Mouse (Mus musculus): ENCODE measurements around the gene Dhx16. TPM values are rescaled to one million over a fixed set of nuclear protein-coding genes. Genes with fewer than 3 reads are reported as not detected.

The Dhx16 gene
- polyA plus RNA-seq (2014; fragmentation: Nextera tagmentation; extraction: Ambion mirVana): 23.8 and 25.9 TPM in 2 replicates

GRCm38 (mm10) chr17:35879245-35880057 is at the start of gene Dhx16:
TSS of gene Dhx16 (plus strand) at chr17:35879819.
- 6% methylated on average over 66 of the region's 66 CpGs for WGBS (ENCODE audit: insufficient replicate concordance)
- Histone ChIP-seq H3K9ac (ENCODE audit: low read depth, low read length) (peak within 1 kb of the TSS; percentile 77), H3K4me3 (ENCODE audit: low read depth, low read length) (peak within 1 kb of the TSS; percentile 90), H3K27ac (ENCODE audit: low read depth, low read length) (peak within 1 kb of the TSS; percentile 54; the same call in 1 of the 2 replicates), H3K27me3 (ENCODE audit: control insufficient read depth, insufficient read depth, low read length) (no peaks in the 10 kb centered on the region), H3K4me1 (ENCODE audit: control insufficient read depth, insufficient read depth, low read length) (peaks cover 5% of the 10 kb centered on the region; the same call in 1 of the 2 replicates), H3K4me2 (peak within 1 kb of the TSS; percentile 67), H3K36me3 (ENCODE audit: control insufficient read depth, insufficient read depth, low read length) (peaks cover 31% of the 10 kb centered on the region), H3K9me3 (replicated peaks; ENCODE audit: control insufficient read depth, low read length) (no peaks in the 10 kb centered on the region)
- peak; percentile 89 for ATAC-seq (replicated peaks; ENCODE audit: insufficient number of reproducible peaks, low FRiP score, low TSS enrichment)

GRCm38 (mm10) chr17:35832400-35833238 is 47.0 kb upstream of the Dhx16 start:
- 62% methylated on average over 8 of the region's 8 CpGs for WGBS (ENCODE audit: insufficient replicate concordance)
- ATAC-seq (replicated peaks; ENCODE audit: insufficient number of reproducible peaks, low FRiP score, low TSS enrichment): no peak
- H3K27me3 ChIP-seq (ENCODE audit: control insufficient read depth, insufficient read depth, low read length): no peaks in the 10 kb centered on the region
- H3K4me2 ChIP-seq: no peak overlapping the region
- no peaks in the 10 kb centered on the region for H3K9me3 ChIP-seq (replicated peaks; ENCODE audit: control insufficient read depth, low read length)
- H3K36me3 ChIP-seq (ENCODE audit: control insufficient read depth, insufficient read depth, low read length): peaks cover 48% of the 10 kb centered on the region
- H3K4me3 ChIP-seq (ENCODE audit: low read depth, low read length): no peak overlapping the region
- H3K9ac ChIP-seq (ENCODE audit: low read depth, low read length): no peak overlapping the region
- peaks cover 15% of the 10 kb centered on the region for H3K4me1 ChIP-seq (ENCODE audit: control insufficient read depth, insufficient read depth, low read length)
- H3K27ac ChIP-seq (ENCODE audit: low read depth, low read length): no peak overlapping the region

GRCm38 (mm10) chr17:35833239-35833751 is 46.3 kb upstream of the Dhx16 start:
- ATAC-seq (replicated peaks; ENCODE audit: insufficient number of reproducible peaks, low FRiP score, low TSS enrichment): no peak
- 23% methylated on average over 5 of the region's 5 CpGs for WGBS (ENCODE audit: insufficient replicate concordance)
- Histone ChIP-seq H3K36me3 (ENCODE audit: control insufficient read depth, insufficient read depth, low read length) (peaks cover 41% of the 10 kb centered on the region), H3K9ac (ENCODE audit: low read depth, low read length) (no peak overlapping the region), H3K4me1 (ENCODE audit: control insufficient read depth, insufficient read depth, low read length) (peaks cover 15% of the 10 kb centered on the region), H3K4me3 (ENCODE audit: low read depth, low read length) (no peak overlapping the region), H3K4me2 (no peak overlapping the region), H3K27ac (ENCODE audit: low read depth, low read length) (no peak overlapping the region), H3K9me3 (replicated peaks; ENCODE audit: control insufficient read depth, low read length) (no peaks in the 10 kb centered on the region), H3K27me3 (ENCODE audit: control insufficient read depth, insufficient read depth, low read length) (no peaks in the 10 kb centered on the region)

DNA sequence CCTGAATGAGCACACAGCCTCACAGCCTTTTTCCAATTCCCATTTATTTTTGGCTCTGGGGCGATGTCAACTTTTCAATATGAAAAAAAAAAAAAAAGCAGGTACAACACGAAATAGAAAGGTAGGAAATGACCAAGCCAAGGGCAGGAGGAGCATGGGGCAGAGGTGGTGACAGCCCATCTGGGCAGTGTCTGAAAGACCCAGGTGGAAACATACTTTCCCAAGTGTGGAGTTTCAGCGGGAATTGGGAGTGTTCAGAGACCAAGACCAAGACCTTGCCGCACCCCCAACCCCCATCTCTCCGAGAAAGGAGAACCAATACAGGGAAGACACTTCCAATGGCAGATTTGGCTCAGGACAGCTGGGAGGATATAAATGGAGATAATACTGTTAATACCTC is 45.7 kb upstream of the Dhx16 start:
- Histone ChIP-seq H3K36me3 (ENCODE audit: control insufficient read depth, insufficient read depth, low read length) (peaks cover 41% of the 10 kb centered on the region), H3K9ac (ENCODE audit: low read depth, low read length) (no peak overlapping the region), H3K9me3 (replicated peaks; ENCODE audit: control insufficient read depth, low read length) (no peaks in the 10 kb centered on the region), H3K27me3 (ENCODE audit: control insufficient read depth, insufficient read depth, low read length) (no peaks in the 10 kb centered on the region), H3K4me3 (ENCODE audit: low read depth, low read length) (no peak overlapping the region), H3K4me1 (ENCODE audit: control insufficient read depth, insufficient read depth, low read length) (peaks cover 15% of the 10 kb centered on the region), H3K4me2 (no peak overlapping the region; the same call in 1 of the 2 replicates), H3K27ac (ENCODE audit: low read depth, low read length) (no peak overlapping the region)
- no peak for ATAC-seq (replicated peaks; ENCODE audit: insufficient number of reproducible peaks, low FRiP score, low TSS enrichment)
- WGBS (ENCODE audit: insufficient replicate concordance): 59% methylated on average over 5 of the region's 5 CpGs

GRCm38 (mm10) chr17:35834696-35835422 is 44.8 kb upstream of the Dhx16 start:
- H3K27ac ChIP-seq (ENCODE audit: low read depth, low read length): peak overlapping the region; percentile 41
- no peaks in the 10 kb centered on the region for H3K9me3 ChIP-seq (replicated peaks; ENCODE audit: control insufficient read depth, low read length)
- WGBS (ENCODE audit: insufficient replicate concordance): 80% methylated on average over 26 of the region's 26 CpGs
- H3K36me3 ChIP-seq (ENCODE audit: control insufficient read depth, insufficient read depth, low read length): peaks cover 41% of the 10 kb centered on the region
- H3K9ac ChIP-seq (ENCODE audit: low read depth, low read length): peak overlapping the region; percentile 46
- peaks cover 19% of the 10 kb centered on the region for H3K4me1 ChIP-seq (ENCODE audit: control insufficient read depth, insufficient read depth, low read length)
- peak overlapping the region; percentile 75 for H3K4me2 ChIP-seq
- no peaks in the 10 kb centered on the region for H3K27me3 ChIP-seq (ENCODE audit: control insufficient read depth, insufficient read depth, low read length)
- peak overlapping the region; percentile 90 for H3K4me3 ChIP-seq (ENCODE audit: low read depth, low read length)
- ATAC-seq (replicated peaks; ENCODE audit: insufficient number of reproducible peaks, low FRiP score, low TSS enrichment): no peak

- peaks cover 41% of the 10 kb centered on the region for H3K36me3 ChIP-seq (ENCODE audit: control insufficient read depth, insufficient read depth, low read length)
- WGBS (ENCODE audit: insufficient replicate concordance): 83% methylated on average over 26 of the region's 26 CpGs
These were observed 44.0 kb upstream of the Dhx16 start for GRCm38 (mm10) chr17:35835424-35836140.

GRCm38 (mm10) chr17:35836178-35836965 is 43.2 kb upstream of the Dhx16 start:
- H3K27me3 ChIP-seq (ENCODE audit: control insufficient read depth, insufficient read depth, low read length): no peaks in the 10 kb centered on the region
- peak overlapping the region; percentile 99 for H3K27ac ChIP-seq (ENCODE audit: low read depth, low read length)
- peak overlapping the region; percentile 90 for H3K4me3 ChIP-seq (ENCODE audit: low read depth, low read length)
- peak overlapping the region; percentile 100 for H3K9ac ChIP-seq (ENCODE audit: low read depth, low read length)
- 9% methylated on average over 24 of the region's 24 CpGs for WGBS (ENCODE audit: insufficient replicate concordance)
- no peak for ATAC-seq (replicated peaks; ENCODE audit: insufficient number of reproducible peaks, low FRiP score, low TSS enrichment)
- H3K4me2 ChIP-seq: peak overlapping the region; percentile 75
- H3K36me3 ChIP-seq (ENCODE audit: control insufficient read depth, insufficient read depth, low read length): peaks cover 37% of the 10 kb centered on the region
- peaks cover 19% of the 10 kb centered on the region for H3K4me1 ChIP-seq (ENCODE audit: control insufficient read depth, insufficient read depth, low read length)
- H3K9me3 ChIP-seq (replicated peaks; ENCODE audit: control insufficient read depth, low read length): no peaks in the 10 kb centered on the region

More at GRCm38 (mm10) chr17:35835424-35836140, 44.0 kb upstream of the Dhx16 start:
- Histone ChIP-seq H3K9me3 (replicated peaks; ENCODE audit: control insufficient read depth, low read length) (no peaks in the 10 kb centered on the region), H3K9ac (ENCODE audit: low read depth, low read length) (peak overlapping the region; percentile 100), H3K27ac (ENCODE audit: low read depth, low read length) (peak overlapping the region; percentile 41), H3K4me3 (ENCODE audit: low read depth, low read length) (peak overlapping the region; percentile 90), H3K4me2 (peak overlapping the region; percentile 75), H3K4me1 (ENCODE audit: control insufficient read depth, insufficient read depth, low read length) (peaks cover 19% of the 10 kb centered on the region), H3K27me3 (ENCODE audit: control insufficient read depth, insufficient read depth, low read length) (no peaks in the 10 kb centered on the region)
- no peak for ATAC-seq (replicated peaks; ENCODE audit: insufficient number of reproducible peaks, low FRiP score, low TSS enrichment)

All from heart, embryonic 11.5 days (tissue).